Mouse (Mus musculus) liver, adult 2 months (tissue): Measurements from ENCODE around the gene Entr1. TPM values are rescaled to one million over a fixed set of nuclear protein-coding genes. Genes with fewer than 3 reads are reported as not detected.

ENCODE experiments used
- DNase-seq: peaks from one replicate; pipeline ENCODE4 v3.0.0-alpha.2; 2011; ENCODE audit warnings: low read depth, low spot score; ENCODE audit errors: extremely low read depth
- H3K27ac ChIP-seq: fragments of 200-500 bp; replicated peaks from 2 replicates; pipeline ENCODE4 v1.5.1; 2012; ENCODE audit warnings: low read depth, mild to moderate bottlenecking, control low read depth, inconsistent platforms, low read length; ENCODE audit not compliant: insufficient read depth
- H3K27me3 ChIP-seq: fragments of 200-500 bp; 2 replicates; pipeline ENCODE4 v1.6.1; 2012; ENCODE audit warnings: mild to moderate bottlenecking, moderate library complexity, low read length, inconsistent platforms; ENCODE audit not compliant: control insufficient read depth, insufficient read depth
- H3K36me3 ChIP-seq: fragments of 200-500 bp; 2 replicates; pipeline ENCODE4 v1.6.1; 2012; ENCODE audit warnings: low read length, inconsistent platforms; ENCODE audit not compliant: control insufficient read depth, insufficient read depth
- H3K4me1 ChIP-seq: fragments of 200-500 bp; 2 replicates; pipeline ENCODE4 v1.6.1; 2011; ENCODE audit warnings: low read length; ENCODE audit not compliant: control insufficient read depth, insufficient read depth
- H3K4me3 ChIP-seq: fragments of 200-500 bp; 2 replicates; pipeline ENCODE4 v1.5.1; 2011; ENCODE audit warnings: low read depth, mild to moderate bottlenecking, control low read depth, low read length, moderate library complexity; ENCODE audit not compliant: insufficient read depth
- H3K79me2 ChIP-seq: fragments of 200-500 bp; 2 replicates; pipeline ENCODE4 v1.6.1; 2012; ENCODE audit warnings: inconsistent platforms, mild to moderate bottlenecking, low read length, moderate library complexity; ENCODE audit not compliant: control insufficient read depth, insufficient read depth
- H3K9ac ChIP-seq: fragments of 200-500 bp; 2 replicates; pipeline ENCODE4 v1.6.1; 2012; ENCODE audit warnings: low read depth, mild to moderate bottlenecking, control low read depth, inconsistent platforms, low read length
- CTCF ChIP-seq: fragments of 200-500 bp; IDR thresholded peaks from 2 replicates; pipeline ENCODE4 v1.5.1; 2011; ENCODE audit warnings: low read depth, low read length, control low read depth
- POLR2A ChIP-seq: fragments of 200-500 bp; IDR thresholded peaks from 2 replicates; pipeline ENCODE4 v1.6.1; 2011; ENCODE audit warnings: low read length, control low read depth; ENCODE audit not compliant: insufficient read depth; ENCODE audit errors: extremely low read depth
- WGBS: fragments of 180-500 bp; shearing (Covaris S2); methylation state at CpG from one replicate; pipeline ENCODE4 v1.1.7; 2018; 5-methylcytosine and 5-hydroxymethylcytosine counted together
- polyA plus RNA-seq: library from polyadenylated mRNA; depleted of rRNA; stranded (reverse); fragments of >200 nt; gene quantifications from 2 replicates; pipeline ENCODE4 v1.2.3, GENCODE M21; 2012
- total RNA-seq: library from RNA; depleted of rRNA; stranded (reverse); fragments of >200 nt; gene quantifications from 2 replicates; pipeline ENCODE4 v1.2.3, GENCODE M21; 2014

Entr1 gene
- total and polyA plus RNA-seq, 2 experiments, result 32.8 to 45.0 TPM

DNA sequence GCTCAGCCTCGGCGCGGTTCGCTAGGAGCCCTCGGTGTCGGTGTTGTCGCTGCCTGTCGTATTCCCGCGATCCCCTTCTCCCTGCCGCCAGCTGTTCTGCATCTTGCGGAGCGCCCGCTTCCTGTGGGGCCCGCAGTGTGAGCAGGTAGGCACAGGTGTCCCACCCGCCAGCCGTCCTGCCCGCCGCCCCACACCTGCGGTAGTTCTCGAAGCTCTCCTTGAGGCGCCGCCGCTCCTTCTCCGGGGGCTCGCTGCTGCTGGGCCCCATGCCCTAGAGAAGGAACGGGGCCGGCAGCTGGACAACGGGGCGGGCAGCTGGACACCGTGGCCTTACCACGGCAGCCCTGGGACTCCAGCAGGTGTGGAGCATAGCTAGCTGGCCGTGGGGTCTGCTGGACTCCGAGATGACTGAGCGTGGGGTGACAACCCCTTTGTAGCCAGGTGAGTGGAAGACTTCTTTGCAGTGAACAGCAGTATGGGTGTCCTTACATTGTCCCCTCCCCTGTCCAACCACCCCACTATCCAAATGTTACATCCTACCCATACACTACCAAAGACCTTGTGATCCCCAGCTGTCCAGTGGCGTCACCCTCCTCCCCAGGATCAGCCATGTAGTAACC lies 36.7 kb downstream of the Entr1 start:
- no peak overlapping the region for H3K27ac ChIP-seq
- peaks cover 4% of the 10 kb centered on the region; the same call in 1 of the 2 replicates for H3K79me2 ChIP-seq
- WGBS, result 5% methylated on average over 36 of the region's 36 CpGs
- no peaks in the 10 kb centered on the region for H3K36me3 ChIP-seq
- H3K4me1 ChIP-seq, result peaks cover 12% of the 10 kb centered on the region
- no peak for DNase-seq
- TF ChIP-seq POLR2A (no peak), CTCF (no peak)
- no peaks in the 10 kb centered on the region for H3K27me3 ChIP-seq
- H3K9ac ChIP-seq, result peak overlapping the region; percentile 84
- peak overlapping the region; percentile 63 for H3K4me3 ChIP-seq

DNA sequence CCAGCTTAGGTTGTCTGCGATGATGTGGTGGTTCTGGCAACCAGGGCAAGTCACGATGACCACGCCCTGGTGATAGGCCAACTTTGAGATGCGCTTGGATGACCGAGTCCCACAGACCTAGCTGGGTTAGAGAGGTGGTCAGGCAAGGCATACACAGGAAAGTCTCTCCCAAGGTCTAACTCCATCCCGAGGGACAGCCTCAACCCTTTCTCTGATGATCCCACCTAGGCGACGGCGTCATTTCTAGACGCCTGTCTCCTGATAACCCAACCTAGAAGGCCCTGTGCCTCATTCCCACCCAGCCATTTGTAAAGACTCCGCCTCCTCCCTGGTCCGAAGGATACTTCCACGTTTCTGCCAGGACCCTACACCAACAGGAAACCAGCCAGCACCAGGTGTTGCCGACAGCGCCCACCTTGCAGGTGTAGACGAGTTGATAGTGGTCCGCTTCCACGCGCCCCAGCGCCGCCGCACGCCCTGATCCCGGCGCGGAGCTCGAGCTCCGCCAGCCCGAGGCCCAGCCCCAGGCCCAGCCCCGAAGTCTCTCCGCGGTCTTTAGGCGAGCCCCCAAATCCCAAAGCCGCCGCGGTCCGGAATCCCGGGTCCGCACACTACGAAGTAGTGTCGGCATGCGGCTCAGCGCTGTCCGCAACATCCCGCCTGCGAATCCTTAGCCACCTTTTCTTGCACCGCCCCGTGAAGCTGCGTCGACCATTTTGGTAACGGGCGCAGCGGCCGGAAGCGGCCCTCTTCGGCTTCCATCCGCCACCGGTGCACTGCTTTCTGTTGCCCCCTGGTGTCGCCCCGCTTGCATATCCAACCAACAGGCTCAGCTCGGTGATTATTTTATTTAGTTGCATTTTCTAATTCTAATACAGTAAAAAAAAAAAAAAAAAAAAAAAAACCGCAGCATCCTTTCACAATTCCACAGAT lies 37.5 kb downstream of the Entr1 start, which contains the start of gene Dnlz:
Dnlz (minus strand) TSS at position 753 of the 933 bp plus-strand sequence.
- H3K9ac ChIP-seq, result peak within 1 kb of the TSS; percentile 84
- H3K27ac ChIP-seq, result peak within 1 kb of the TSS; percentile 41
- peak within 1 kb of the TSS; percentile 63 for H3K4me3 ChIP-seq
- WGBS, result under 1% methylated on average over 62 of the region's 62 CpGs
- no peaks in the 10 kb centered on the region for H3K27me3 ChIP-seq
- TF ChIP-seq POLR2A (0 out of 2 replicates have a peak, but pooled peaks have one; percentile 14), CTCF (peak; percentile 78)
- H3K36me3 ChIP-seq, result no peaks in the 10 kb centered on the region
- peak; percentile 79 for DNase-seq
- peaks cover 4% of the 10 kb centered on the region; the same call in 1 of the 2 replicates for H3K79me2 ChIP-seq
- H3K4me1 ChIP-seq, result peaks cover 12% of the 10 kb centered on the region

DNA sequence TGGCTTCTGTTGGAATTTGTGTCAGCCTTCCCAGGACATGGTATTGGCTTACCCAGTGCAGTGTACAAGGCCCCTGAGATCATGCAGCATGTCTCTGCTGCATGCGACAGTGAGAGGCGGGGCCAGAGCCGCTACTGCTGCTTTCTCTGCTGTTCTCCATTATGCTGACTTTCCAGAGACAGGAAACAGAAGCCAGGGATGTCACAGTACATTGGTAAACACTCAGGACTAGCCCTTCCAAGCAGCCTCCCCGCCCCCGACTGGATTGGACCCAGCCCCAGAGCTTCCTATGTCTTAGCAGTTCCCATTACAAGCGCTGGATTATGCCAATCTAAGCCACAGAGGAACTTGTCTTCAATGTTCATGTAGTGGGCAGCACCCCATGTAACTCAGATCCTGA lies 40.9 kb downstream of the Entr1 start:
- H3K27ac ChIP-seq, result peak overlapping the region; percentile 38
- peaks cover 4% of the 10 kb centered on the region; the same call in 1 of the 2 replicates for H3K79me2 ChIP-seq
- H3K4me3 ChIP-seq, result no peak overlapping the region
- peak; percentile 38 for DNase-seq
- peaks cover 12% of the 10 kb centered on the region for H3K4me1 ChIP-seq
- no peaks in the 10 kb centered on the region for H3K27me3 ChIP-seq
- TF ChIP-seq CTCF (no peak), POLR2A (no peak)
- WGBS, result 66% methylated on average over 6 of the region's 6 CpGs
- H3K36me3 ChIP-seq, result no peaks in the 10 kb centered on the region
- H3K9ac ChIP-seq, result no peak overlapping the region

DNA sequence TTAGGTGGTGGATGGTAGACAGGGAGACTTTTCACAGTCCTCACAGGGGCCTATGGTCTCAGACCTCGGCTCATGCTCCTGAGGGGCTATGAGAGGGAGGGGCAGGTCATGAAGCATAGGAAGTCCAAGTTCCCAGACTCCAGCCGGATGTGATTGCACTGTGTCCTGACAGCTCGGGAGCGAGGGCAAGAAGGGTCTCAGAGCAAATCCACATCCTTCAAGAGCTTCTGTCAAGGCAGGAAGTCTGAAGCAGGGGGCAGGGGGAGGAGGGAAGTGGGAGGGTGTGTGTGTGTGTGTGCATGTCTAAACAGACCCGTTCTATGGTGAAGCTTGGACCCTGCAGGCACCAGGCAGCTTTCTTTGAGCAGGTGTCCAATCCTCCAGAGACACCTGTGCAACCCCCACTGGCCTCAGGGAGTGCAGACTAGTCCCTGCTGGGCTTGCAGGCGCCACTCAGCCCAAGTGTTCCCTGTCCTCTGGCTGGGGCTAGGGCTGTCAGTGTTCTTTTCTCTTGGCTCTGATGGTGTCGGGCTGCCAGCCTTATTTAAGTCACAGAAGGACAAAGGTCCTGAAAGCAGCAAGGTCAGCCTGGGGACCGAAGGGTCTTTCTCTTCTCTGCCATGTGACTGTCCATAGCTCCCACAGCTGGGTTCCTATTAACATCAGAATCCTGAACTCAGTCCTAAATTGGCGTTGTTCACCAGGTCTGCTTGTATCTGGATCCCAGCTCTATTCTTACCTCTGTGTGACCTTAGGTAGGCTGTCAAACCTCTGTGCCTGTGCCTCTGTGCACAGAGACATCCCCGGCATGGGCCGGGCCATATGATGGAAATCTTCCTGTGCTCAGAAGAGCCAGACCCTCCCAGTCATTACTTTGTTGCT lies 46.3 kb downstream of the Entr1 start:
- 0 out of 2 replicates have a peak, but pooled peaks cover 4% of the 10 kb centered on the region for H3K4me1 ChIP-seq
- no peak for DNase-seq
- 0 out of 2 replicates have a peak overlapping the region, but pooled peaks have one; percentile 17 for H3K9ac ChIP-seq
- H3K27ac ChIP-seq, result peak overlapping the region; percentile 66
- H3K27me3 ChIP-seq, result no peaks in the 10 kb centered on the region
- H3K4me3 ChIP-seq, result no peak overlapping the region
- WGBS, result 65% methylated on average over 11 of the region's 11 CpGs
- H3K36me3 ChIP-seq, result no peaks in the 10 kb centered on the region
- H3K79me2 ChIP-seq, result no peaks in the 10 kb centered on the region
- TF ChIP-seq POLR2A (no peak), CTCF (no peak)

DNA sequence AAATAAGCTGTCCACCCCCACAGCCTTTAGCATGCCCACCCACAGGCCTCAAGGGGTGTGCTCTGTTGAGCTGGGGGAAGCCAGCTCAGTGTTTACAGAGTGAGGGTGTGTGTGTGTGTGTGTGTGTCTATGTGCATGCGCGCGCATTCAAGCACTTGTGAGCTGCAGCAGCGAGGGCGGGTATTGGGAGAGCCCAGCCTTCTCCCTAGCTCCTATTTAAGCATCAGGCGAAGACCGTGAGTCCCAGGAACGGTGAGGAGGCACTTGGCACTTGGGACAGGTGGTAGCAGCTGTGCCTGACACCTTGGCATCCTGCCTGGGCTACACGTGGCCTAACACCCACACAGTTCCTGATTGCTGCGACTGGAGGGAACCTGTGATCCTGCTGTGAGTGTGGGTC lies 47.1 kb downstream of the Entr1 start:
- TF ChIP-seq POLR2A, result no peak
- TF ChIP-seq CTCF, result no peak
- WGBS, result 13% methylated on average over 10 of the region's 10 CpGs
- H3K9ac ChIP-seq, result peak overlapping the region; percentile 9; the same call in 1 of the 2 replicates

More for the DNA sequence above, 47.1 kb downstream of the Entr1 start:
- Histone ChIP-seq H3K4me3 (no peak overlapping the region), H3K4me1 (0 out of 2 replicates have a peak, but pooled peaks cover 4% of the 10 kb centered on the region), H3K27ac (peak overlapping the region; percentile 66), H3K27me3 (no peaks in the 10 kb centered on the region), H3K79me2 (no peaks in the 10 kb centered on the region), H3K36me3 (no peaks in the 10 kb centered on the region)
- DNase-seq, result no peak
